Mouse (Mus musculus): ENCODE data around the gene Nfe2. TPM values are rescaled to one million over a fixed set of nuclear protein-coding genes. Genes with fewer than 3 reads are reported as not detected.
"Not testable (repeated sequence)": the region's sequence is repeated elsewhere in the genome, so short reads cannot be mapped to it uniquely, and the experiment has no call there.

Gene Nfe2
- polyA plus RNA-seq, 1 experiment, result 1.0 TPM

- no peak for TF ChIP-seq POLR2A (IDR thresholded peaks at IDR 0.05; ENCODE audit: low read depth, low read length)
- peak; percentile 97 for TF ChIP-seq CTCF (conservative IDR thresholded peaks at IDR 0.05; ENCODE audit: insufficient read depth, insufficient read length, low read depth, low read length)
- WGBS, result 32% methylated on average over 2 of the region's 2 CpGs
- Histone ChIP-seq H3K4me1 (ENCODE audit: control insufficient read depth, insufficient read depth, low read length) (no peaks in the 10 kb centered on the region), H3K36me3 (ENCODE audit: control insufficient read depth, insufficient read depth, low read length) (peaks cover 15% of the 10 kb centered on the region), H3K27me3 (replicated peaks; ENCODE audit: control insufficient read depth, insufficient read depth, low read length) (no peaks in the 10 kb centered on the region), H3K27ac (ENCODE audit: insufficient read depth, low read depth, low read length) (no peak overlapping the region), H3K4me3 (ENCODE audit: insufficient read depth, low read depth, low read length) (no peak overlapping the region)
- DNase-seq, result peak; percentile 75
Observed at GRCm38 (mm10) chr15:103250195-103250740, 7.9 kb downstream of the Nfe2 start.

DNA sequence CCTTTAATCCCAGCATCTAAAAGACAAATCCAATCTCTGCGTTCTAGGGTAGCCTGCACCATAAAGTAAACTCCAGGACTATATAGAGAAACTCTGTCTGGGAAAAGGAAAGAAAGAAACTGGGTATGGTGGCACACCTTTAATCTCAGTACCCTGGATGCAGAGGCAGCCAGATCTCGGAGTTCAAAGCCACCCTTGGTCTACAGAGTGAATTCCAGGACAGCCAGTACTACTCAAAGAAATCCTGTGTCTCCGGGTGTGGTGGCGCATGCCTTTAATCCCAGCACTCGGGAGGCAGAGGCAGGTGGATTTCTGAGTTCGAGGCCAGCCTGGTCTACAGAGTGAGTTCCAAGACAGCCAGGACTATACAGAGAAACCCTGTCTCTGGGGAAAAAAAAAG, 8.7 kb downstream of the Nfe2 start:
- H3K27me3 ChIP-seq (replicated peaks; ENCODE audit: control insufficient read depth, insufficient read depth, low read length); H3K4me3 ChIP-seq (ENCODE audit: insufficient read depth, low read depth, low read length); DNase-seq; H3K4me1 ChIP-seq (ENCODE audit: control insufficient read depth, insufficient read depth, low read length); H3K27ac ChIP-seq (ENCODE audit: insufficient read depth, low read depth, low read length): not testable (repeated sequence)
- peaks cover 18% of the 10 kb centered on the region for H3K36me3 ChIP-seq (ENCODE audit: control insufficient read depth, insufficient read depth, low read length)
- 92% methylated on average over 6 of the region's 6 CpGs for WGBS

- no peaks in the 10 kb centered on the region for H3K27me3 ChIP-seq (replicated peaks; ENCODE audit: control insufficient read depth, insufficient read depth, low read length)
- no peak for TF ChIP-seq CTCF (conservative IDR thresholded peaks at IDR 0.05; ENCODE audit: insufficient read depth, insufficient read length, low read depth, low read length)
- TF ChIP-seq POLR2A (IDR thresholded peaks at IDR 0.05; ENCODE audit: low read depth, low read length), result no peak
- peaks cover 18% of the 10 kb centered on the region for H3K36me3 ChIP-seq (ENCODE audit: control insufficient read depth, insufficient read depth, low read length)
- 66% methylated on average over 28 of the region's 28 CpGs for WGBS
- no peaks in the 10 kb centered on the region for H3K4me1 ChIP-seq (ENCODE audit: control insufficient read depth, insufficient read depth, low read length)
- no peak overlapping the region for H3K4me3 ChIP-seq (ENCODE audit: insufficient read depth, low read depth, low read length)
- no peak overlapping the region for H3K27ac ChIP-seq (ENCODE audit: insufficient read depth, low read depth, low read length)
- DNase-seq, result no peak
Observed at GRCm38 (mm10) chr15:103248401-103249313, 9.5 kb downstream of the Nfe2 start.

GRCm38 (mm10) chr15:103247782-103248400, 10.3 kb downstream of the Nfe2 start:
- no peak for DNase-seq
- H3K27ac ChIP-seq (ENCODE audit: insufficient read depth, low read depth, low read length), result no peak overlapping the region

DNA sequence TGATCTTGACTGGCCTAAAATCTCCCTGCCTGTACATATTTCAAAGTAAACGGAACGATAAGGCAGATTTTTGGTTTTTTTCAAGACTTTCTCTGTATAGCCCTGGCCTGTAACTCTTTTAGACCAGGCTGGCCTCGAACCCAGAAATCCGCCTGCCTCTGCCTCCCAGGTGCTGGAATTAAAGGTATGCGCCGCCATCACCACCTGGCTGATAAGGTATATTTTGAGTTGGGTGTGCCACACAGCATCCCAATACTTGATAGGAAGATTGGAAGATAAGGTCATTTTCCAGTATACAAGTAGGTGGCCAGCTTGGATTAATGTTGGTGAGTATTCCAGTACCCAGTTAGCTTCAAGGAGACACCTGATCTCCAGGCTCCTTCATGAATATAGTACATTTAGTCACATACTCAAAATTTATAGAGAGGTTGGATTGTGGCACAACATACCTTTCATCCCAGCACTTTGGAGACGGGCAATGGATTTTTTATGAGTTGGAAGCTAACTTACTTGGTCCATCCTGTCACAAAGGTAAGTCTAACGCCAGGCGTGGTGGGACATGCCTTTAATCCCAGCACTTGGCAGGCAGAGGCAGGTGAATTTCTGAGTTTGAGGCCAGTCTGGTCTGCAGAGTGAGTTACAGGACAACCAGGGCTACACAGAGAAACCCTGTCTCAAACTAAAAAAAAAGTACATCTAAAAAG, 11.0 kb downstream of the Nfe2 start:
- TF ChIP-seq CTCF (conservative IDR thresholded peaks at IDR 0.05; ENCODE audit: insufficient read depth, insufficient read length, low read depth, low read length) (no peak), POLR2A (IDR thresholded peaks at IDR 0.05; ENCODE audit: low read depth, low read length) (no peak)
- WGBS, result 89% methylated on average over 9 of the region's 9 CpGs
- no peak overlapping the region for H3K27ac ChIP-seq (ENCODE audit: insufficient read depth, low read depth, low read length)
- peaks cover 2% of the 10 kb centered on the region; the same call in 1 of the 2 replicates for H3K4me1 ChIP-seq (ENCODE audit: control insufficient read depth, insufficient read depth, low read length)
- H3K36me3 ChIP-seq (ENCODE audit: control insufficient read depth, insufficient read depth, low read length), result peaks cover 27% of the 10 kb centered on the region
- no peaks in the 10 kb centered on the region for H3K27me3 ChIP-seq (replicated peaks; ENCODE audit: control insufficient read depth, insufficient read depth, low read length)
- no peak overlapping the region for H3K4me3 ChIP-seq (ENCODE audit: insufficient read depth, low read depth, low read length)
- no peak for DNase-seq

More at GRCm38 (mm10) chr15:103247782-103248400, 10.3 kb downstream of the Nfe2 start:
- TF ChIP-seq POLR2A (IDR thresholded peaks at IDR 0.05; ENCODE audit: low read depth, low read length), result no peak
- no peak for TF ChIP-seq CTCF (conservative IDR thresholded peaks at IDR 0.05; ENCODE audit: insufficient read depth, insufficient read length, low read depth, low read length)
- H3K27me3 ChIP-seq (replicated peaks; ENCODE audit: control insufficient read depth, insufficient read depth, low read length), result no peaks in the 10 kb centered on the region
- H3K4me1 ChIP-seq (ENCODE audit: control insufficient read depth, insufficient read depth, low read length), result 0 out of 2 replicates have a peak, but pooled peaks cover 2% of the 10 kb centered on the region
- no peak overlapping the region for H3K4me3 ChIP-seq (ENCODE audit: insufficient read depth, low read depth, low read length)
- H3K36me3 ChIP-seq (ENCODE audit: control insufficient read depth, insufficient read depth, low read length), result peaks cover 23% of the 10 kb centered on the region

DNA sequence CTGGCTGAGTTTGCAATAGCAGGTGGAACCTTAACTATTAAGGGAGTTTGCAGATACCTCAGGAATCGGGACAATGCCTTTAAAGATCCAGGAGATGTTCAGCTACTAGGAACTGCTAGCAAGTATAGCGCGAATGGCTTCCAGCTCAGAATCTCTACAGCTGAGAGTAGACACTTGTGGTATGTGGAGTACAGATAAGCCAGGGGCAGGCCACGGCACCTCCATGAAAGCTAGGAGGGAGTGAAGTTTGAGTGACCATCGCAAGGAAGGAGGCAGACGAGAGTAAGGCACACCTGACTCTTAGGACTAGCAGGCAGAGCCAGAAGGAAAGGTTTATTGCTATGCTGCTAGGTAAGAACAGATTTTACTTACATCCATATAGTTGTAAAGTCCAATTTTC, 12.6 kb downstream of the Nfe2 start:
- no peak overlapping the region for H3K4me3 ChIP-seq (ENCODE audit: insufficient read depth, low read depth, low read length)
- H3K4me1 ChIP-seq (ENCODE audit: control insufficient read depth, insufficient read depth, low read length), result peaks cover 6% of the 10 kb centered on the region; the same call in 1 of the 2 replicates
- WGBS, result 78% methylated on average over 6 of the region's 6 CpGs
- peaks cover 32% of the 10 kb centered on the region for H3K36me3 ChIP-seq (ENCODE audit: control insufficient read depth, insufficient read depth, low read length)
- H3K27ac ChIP-seq (ENCODE audit: insufficient read depth, low read depth, low read length), result no peak overlapping the region
- no peak for DNase-seq
- TF ChIP-seq POLR2A (IDR thresholded peaks at IDR 0.05; ENCODE audit: low read depth, low read length) (no peak), CTCF (conservative IDR thresholded peaks at IDR 0.05; ENCODE audit: insufficient read depth, insufficient read length, low read depth, low read length) (no peak)
- H3K27me3 ChIP-seq (replicated peaks; ENCODE audit: control insufficient read depth, insufficient read depth, low read length), result no peaks in the 10 kb centered on the region
